Mouse (Mus musculus) T-cell, adult 2 months (primary cell): ENCODE results near the gene Evi5l.
"Not testable (repeated sequence)": the region's sequence is repeated elsewhere in the genome, so short reads cannot be mapped to it uniquely, and the experiment has no call there.

Experiments
- DNase-seq: peaks from one replicate; pipeline ENCODE4 v3.0.0; 2022; ENCODE audit warnings: low spot score

The Evi5l gene

DNA sequence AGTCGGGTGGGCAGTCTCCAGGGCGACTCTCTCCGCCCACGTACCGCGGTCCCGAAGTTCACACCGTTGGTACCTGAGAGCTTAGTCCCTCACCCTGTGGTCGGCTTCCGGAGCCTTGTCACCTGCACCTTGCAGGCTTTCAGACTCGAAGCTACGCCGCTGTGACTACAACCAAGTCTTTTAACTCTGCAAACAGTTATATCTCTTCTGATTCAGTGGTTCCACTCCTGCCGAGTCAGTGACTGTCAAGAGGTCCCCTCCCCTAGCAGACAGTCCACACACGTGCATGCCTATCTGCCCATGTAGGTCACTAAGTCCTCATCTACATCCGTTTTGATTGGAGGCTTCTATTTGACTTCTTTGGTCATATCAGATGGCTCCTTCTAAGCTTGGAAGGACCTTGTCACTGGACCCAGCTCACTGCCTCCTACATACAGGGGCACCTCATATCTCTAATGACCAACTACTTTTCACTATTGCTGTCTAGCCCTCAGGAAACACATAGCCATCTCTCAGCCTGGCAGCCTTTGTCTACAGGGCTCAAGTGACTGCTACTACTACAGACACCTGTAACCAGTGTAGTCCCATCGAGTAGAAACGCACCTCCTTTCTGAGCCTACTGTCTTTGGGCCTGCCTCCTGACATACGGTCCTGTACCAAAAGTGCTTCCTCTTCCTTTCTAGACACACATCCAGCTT, 73.0 kb downstream of the Evi5l start:
- DNase-seq, result no peak

DNA sequence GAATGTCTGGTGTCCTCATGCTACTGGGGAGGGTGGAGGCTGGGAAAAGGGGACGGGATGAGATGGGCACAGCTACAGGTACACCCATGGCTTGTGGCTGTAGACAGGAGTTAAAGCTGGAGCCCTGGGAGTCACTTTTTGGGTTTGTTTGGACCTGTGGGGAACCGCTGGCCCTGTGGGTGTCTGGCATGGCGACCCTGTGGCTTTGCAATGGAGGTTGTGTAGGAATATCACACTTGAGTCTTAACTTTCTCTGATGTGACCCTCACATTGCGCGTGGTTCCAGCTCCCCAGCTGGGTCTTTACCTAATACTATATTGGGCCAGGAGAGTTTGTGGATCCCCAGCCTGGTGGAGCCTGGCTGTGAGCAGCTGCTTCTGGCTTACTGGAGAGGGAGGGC, 78.7 kb downstream of the Evi5l start:
- DNase-seq, result no peak

DNA sequence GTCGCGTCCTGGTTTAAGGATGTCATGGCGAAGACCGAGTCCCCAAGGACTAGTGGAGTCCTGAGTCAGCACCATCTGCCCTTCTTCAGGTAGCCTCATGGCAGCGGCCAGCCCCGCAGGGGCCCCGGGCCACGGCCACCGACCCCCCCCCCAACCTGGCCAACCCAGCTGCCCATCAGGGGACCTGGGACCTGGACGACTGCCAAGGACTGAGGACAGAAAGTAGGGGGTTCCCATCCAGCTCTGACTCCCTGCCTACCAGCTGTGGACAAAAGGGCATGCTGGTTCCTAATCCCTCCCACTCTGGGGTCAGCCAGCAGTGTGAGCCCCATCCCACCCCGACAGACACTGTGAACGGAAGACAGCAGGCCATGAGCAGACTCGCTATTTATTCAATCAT, 79.4 kb downstream of the Evi5l start:
- DNase-seq, result no peak

DNA sequence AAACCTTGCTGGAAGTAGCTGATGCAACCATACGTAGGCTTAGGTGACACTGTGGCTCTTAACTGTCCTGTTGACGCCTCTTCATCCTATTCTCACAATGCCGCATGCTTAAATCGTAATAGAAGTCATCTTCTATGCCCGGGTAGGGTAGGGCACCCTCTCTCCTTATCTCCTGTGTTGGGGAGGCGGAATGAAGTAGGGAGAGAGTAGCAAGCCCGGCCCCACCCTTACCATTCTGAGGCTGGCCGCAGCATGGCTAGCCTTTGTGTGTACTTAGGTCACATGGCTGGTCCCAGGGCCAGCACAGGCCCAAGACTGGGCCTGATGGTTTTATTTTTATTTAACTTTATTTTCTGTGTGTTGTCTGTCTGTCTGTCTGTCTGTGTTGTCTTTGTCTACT, 80.9 kb downstream of the Evi5l start:
- no peak for DNase-seq

DNA sequence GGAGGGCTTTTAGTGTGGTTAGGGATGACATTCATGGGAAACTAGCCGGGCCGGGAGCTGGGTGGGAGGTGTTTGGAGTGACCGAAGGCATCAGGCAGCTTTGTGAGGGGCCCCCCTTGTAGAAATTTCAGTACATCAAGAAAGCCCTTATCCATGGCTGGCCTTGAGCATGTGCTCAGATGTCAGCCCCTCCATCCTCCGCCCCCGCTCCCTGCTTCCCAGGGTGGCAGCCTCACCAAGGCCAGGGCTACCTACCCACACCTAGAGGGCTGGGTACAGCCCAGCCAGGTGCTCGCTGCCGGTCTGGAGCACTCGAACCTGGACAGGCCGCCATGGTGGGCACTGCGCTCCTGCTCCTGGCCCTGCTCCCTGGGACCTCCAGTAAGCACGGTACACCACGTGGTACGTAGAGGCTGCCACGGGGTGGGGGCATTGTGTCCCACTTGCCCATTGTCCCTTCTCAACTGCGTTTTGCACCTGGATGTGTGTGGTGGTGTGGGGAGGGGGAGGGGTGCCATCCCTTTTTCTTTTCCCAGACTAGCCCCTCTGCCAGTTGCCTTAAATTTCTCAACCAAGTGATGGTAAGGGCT, 81.7 kb downstream of the Evi5l start, which contains the start of gene Tgfbr3l:
TSS of gene Tgfbr3l (plus strand) at position 264 of the 590 bp plus-strand sequence.
- DNase-seq, result no peak

DNA sequence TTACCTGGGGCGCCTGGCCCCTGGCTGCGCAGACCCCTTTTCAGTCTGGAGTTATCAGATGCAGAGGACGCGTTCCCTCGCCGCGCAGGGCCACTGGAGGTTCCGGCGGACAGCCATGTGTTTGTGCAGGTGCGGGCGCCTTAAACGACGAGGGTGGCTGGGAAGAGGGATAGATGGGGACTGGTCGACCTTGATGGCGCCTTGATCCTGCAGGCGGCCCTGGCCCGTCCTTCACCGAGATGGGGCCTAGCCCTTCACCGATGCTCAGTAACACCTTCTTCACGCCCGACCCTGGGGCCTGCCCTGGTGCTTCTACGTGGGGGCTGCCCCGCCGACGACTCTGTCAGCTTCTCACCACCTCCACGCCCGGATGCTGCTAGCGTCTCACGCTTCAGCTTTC, 82.8 kb downstream of the Evi5l start:
- DNase-seq, result no peak

DNA sequence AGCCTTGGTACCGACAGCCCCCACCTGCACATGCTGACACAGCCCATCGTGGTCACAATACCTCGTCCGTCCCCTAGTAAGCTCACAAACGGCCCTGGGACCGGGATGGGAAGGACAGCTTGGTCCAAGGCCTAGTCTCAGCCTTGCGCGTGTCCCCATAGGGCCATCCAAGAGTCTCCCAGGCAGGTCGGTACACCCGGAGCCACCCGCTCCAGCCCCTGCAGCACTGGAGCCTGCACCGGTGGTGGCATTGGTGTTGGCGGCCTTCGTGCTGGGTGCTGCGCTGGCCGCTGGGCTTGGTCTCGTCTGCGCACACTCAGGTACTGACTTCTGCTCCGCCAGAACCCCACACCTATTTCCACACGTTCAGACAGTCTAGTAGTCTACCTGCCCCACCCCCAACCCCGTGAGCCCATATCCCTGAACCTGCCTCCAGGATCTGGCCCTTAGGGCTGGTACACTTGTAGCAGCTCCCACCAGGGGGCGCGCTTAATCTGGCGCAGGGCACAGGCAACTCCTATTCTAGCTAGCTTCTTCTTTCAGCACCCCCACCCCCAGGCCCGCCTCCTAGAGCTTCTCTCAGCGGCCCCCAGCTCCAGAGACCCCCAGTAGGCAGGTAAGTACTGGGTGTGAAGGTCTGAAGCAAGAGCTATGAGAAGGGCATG, 84.1 kb downstream of the Evi5l start:
- peak; percentile 84 for DNase-seq

DNA sequence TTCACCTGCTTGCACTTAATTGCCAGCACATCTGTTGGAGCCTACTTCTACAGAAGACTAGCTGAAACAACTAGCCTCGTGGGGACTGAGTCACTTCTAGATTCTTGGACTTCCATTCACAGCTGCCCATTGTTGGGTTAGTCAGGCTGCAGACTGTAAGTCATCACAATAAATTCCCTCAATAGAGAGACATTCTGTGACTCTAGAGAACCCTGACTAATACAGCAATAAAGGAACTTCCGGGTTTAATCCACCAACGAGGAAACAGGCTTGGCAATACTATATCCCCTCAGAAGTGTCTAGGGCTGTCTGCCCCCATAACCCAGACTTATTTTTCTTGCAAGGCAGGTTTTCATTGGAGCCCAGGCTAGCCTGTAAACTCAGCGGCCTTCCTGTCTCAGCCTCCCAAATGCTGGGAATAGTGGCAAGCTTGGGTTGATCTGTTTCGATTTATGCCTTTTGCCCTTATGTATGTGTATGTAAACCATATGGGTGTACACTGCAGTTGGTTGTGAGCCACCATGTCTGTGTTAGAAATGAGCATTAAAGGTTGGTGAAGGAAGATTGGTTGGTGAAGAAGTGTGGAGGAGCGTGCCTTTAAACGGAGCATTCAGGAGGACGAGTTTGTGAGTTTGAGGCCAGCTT, 85.9 kb downstream of the Evi5l start:
- no peak for DNase-seq

DNA sequence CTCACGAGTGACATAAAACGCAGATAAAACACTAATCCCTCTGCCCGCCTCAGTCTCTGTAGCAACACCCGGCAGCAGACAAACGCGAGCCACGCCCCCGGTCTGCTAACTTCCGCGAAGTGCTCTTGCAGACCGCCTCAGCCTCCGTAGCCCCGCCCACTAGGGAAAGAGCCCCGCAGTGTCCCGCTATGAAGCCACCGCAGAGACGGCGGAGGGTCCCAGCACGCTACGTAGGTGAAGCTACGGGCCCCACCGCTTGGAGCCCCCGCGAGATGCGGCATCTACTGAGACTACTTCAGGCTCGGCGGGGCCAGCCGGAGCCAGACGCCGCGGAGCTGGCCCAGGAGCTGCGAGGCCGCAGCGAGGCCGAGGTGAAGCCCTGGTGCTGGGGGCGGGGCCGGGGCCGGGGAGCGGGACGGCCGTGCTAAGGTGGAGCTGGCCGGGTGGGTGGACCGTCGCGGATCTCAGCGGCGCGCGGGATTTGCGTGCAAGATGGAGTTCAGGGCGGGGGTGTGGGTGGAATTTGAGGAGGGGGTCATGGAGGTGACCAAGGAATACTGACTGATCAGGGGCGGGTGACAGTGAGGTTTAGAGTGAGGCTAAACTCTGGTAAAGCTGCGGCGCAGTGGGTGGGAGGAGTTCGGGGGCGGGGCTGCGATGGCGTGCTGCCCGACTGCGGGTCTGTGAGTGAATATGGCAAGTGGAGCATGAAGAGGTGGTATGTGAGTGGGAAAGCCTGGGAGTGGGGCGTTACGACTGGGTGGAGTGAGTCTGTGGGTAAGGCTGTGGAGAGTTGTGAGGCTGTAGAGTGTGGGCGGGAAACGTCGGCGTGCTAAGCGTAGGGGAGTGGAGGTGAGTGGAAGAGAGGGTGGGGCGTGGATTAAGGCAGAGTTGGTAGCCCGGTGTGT, 86.8 kb downstream of the Evi5l start, which contains the start of gene Snapc2:
TSS of gene Snapc2 (plus strand) at position 147 of the 908 bp plus-strand sequence.
- peak; percentile 93 for DNase-seq

DNA sequence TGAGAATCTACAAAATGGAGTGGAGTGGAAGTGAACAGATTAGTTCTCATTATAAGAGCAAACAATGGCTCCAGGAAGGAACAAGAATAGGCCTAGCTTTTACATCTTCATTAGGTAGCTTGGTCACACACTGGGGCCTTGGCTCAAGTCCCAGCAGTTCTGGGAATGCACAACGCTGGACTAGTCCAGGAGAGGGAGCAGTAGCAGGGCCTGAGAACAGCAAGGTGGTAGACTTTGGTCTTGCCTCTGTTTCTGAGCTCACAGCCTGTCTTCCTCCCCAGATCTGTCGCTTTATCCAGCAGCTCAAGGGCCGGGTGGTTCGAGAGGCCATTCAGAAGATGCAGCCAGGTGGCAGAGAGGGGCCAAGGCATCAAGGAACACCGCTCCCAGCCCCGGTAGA, 87.6 kb downstream of the Evi5l start:
- no peak for DNase-seq

DNA sequence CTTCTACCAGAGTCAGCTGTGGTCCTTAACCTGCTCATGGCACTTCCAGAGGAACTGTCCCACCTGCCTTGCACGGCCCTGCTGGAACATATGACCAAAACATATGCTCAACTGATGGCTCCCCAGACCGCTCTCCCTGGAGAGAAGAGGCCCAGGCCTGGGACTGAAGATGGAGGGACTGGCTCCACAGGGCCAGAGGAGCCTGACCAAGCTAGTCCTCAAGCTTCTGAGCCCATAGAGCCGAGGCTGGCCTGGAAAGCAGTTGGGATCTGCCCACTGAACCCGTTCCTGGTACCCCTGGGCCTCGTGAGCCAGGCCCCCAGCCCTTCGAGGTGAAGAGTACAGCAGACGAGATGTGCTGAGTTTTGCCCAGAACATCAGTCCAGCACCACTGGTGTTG, 89.1 kb downstream of the Evi5l start:
- DNase-seq, result not testable (repeated sequence)

DNA sequence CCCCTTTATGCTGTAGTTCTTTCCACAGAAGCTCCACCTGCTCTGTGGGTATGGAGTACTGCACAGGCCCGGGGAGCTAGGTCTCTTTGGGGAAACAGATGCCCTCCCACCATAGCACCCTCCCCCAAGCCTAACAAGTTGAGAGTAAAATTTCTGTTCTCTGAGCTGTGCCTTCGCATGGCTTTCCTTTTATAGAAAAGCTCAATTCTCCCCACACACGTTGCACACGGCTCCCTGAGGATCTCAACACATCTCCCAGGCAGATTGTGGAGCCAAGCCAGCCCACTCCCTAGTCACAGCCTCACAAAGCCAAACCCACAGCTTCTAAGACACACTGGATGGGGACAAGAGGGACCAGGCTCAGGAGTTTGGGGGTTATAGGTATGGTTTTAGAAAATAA, 90.5 kb downstream of the Evi5l start:
- DNase-seq, result no peak

DNA sequence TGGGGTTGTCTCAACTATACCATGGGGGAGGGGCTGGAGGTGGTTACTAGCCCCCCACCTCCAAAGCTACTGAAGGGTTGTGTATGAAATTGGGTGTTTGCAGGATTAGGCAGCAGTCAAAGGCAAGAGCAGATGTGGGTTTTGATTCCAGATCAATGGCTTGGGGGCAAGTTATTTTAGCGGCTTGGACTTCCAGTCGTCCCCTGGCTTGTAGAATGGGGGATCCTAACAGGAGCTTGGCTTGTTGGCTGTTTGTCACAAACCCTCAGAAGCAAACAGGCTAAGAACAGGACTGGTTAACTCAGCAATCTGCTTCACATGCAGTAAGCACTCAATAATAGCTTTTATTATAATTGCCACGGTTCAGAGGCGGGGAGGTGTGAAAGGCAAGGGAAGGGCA, 91.0 kb downstream of the Evi5l start:
- DNase-seq, result no peak

DNA sequence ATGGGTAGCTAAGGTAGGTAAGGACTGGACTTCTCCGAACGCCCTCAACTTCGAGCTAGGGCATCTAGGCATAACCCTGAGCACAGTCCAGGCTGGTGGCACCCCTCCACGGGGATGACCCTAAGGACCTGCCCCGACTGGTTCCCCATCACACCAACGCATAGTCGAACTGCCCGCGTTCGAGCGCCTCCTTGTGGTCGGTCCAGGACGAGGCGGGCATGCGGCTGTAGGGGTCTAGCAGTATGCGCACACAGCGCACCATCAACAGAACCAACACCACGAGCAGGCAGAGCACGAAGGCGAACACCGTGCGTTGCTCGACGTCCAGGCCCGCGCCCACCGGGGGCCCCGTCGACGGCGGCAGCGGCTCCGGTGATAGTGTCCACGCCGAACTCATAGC, 91.9 kb downstream of the Evi5l start:
- DNase-seq, result peak; percentile 77

DNA sequence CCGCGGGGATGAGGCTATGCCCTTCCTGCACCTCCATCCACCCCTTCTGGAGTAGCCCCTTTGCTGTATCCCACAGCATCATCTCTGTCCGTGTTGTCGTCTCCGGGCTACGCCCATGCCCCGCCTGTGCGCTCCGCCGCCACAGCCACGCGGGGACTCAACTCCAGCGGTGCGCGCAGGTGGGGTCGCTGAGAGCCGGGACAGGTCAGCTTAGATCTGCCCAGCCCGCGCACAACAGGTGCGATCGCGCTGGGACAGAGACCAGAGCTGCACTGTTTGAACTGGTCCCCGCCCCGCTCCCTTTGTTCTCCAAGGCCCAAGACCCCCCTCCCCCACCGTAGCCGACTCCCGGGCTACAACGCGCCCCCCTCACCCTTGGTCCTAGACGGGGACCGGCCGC, 92.3 kb downstream of the Evi5l start:
- DNase-seq, result peak; percentile 25

DNA sequence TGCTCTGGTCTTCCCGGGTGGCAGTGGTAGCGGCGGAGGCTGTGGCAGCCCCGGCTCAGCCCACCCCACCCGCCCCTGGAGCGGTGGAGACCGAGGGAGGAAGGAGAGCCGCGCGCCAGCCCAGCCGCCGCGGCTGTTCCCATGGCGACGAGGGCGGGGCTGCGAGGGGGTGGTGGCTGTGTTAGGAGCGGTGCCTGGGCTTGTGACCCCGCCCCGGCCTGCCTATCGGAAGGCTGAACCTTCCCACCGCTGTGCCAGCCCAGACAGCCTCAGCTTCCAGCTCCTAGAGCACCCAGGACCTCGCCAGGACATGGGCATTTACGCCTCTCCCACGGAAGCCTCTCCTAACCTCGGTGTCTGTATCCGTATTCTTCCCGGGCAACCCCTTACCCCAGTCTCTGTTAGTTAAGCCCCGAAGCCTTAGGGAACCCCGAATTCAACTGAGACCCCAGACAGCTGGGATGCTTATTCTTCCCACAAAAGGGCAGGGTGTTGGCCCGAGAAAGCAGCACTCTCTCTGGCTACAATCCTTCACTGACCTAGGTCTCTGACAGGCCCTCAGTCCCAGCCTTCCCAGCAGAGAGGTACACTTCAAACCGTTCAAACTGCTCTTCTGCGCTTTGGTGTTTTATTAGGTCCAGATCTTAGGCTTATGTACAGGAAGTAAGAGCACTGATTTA, 92.9 kb downstream of the Evi5l start, which contains the start of gene Ctxn1:
TSS of gene Ctxn1 (minus strand) at position 150 of the 680 bp plus-strand sequence.
- peak; percentile 91 for DNase-seq

DNA sequence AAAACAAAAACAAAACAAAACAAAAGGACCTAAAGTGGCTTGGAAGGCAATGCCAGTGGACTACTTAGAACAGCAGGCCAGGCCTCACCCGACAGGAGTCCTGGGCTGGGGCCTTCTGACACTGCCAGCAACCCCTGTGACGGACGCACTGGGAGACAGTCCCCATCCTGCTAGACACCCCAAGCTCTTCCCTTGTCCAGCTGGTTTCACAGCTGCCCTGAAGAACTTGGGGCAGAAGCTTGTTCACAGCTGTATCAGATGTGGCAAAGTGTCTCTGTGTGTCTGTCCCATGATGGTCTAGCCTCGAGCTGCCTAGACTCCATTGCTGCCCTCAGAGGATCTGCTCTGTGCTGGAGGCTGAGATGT, 93.4 kb downstream of the Evi5l start:
- no peak for DNase-seq
